Mouse (Mus musculus) embryonic fibroblast, embryonic 13.5 days (primary cell): ENCODE results near the gene Bcat2.

Experiments used
- CTCF ChIP-seq: IDR thresholded peaks from 2 replicates; pipeline ENCODE4 v1.5.1; 2011; ENCODE audit warnings: mild to moderate bottlenecking, control low read depth, low read length, moderate library complexity, borderline replicate concordance; ENCODE audit not compliant: insufficient read depth
- POLR2A ChIP-seq: IDR thresholded peaks from 2 replicates; pipeline ENCODE4 v1.6.1; 2011; ENCODE audit warnings: low read depth, mild to moderate bottlenecking, control low read depth, low read length, moderate library complexity

- TF ChIP-seq CTCF (no peak), POLR2A (no peak)
Observed at GRCm38 (mm10) chr7:45598960-45599879, 29.3 kb downstream of the Bcat2 start.
